Mouse (Mus musculus) forebrain, embryonic 15.5 days (tissue): ENCODE measurements around the gene Vmn1r7. TPM values are rescaled to one million over a fixed set of nuclear protein-coding genes. Genes with fewer than 3 reads are reported as not detected.
"Not testable (repeated sequence)": the region's sequence is repeated elsewhere in the genome, so short reads cannot be mapped to it uniquely, and the experiment has no call there.

Experiments
- ATAC-seq: fragments of 200-750 bp; cut with Nextera tagmentation; replicated peaks from 2 replicates; pipeline ENCODE4 v1.8.0; 2017; ENCODE audit warnings: mild to moderate bottlenecking, moderate TSS enrichment, moderate library complexity
- H3K27ac ChIP-seq: fragments of 300-500 bp; sonication (generic); replicated peaks from 2 replicates; pipeline ENCODE4 v1.5.1; 2015; ENCODE audit warnings: mild to moderate bottlenecking, inconsistent platforms
- H3K27me3 ChIP-seq: fragments of 300-500 bp; sonication (generic); 2 replicates; pipeline ENCODE4 v1.6.1; 2015; ENCODE audit warnings: inconsistent platforms
- H3K36me3 ChIP-seq: fragments of 300-500 bp; sonication (generic); 2 replicates; pipeline ENCODE4 v1.6.1; 2015; ENCODE audit warnings: mild to moderate bottlenecking, inconsistent platforms
- H3K4me1 ChIP-seq: fragments of 300-500 bp; sonication (generic); 2 replicates; pipeline ENCODE4 v1.6.1; 2015; ENCODE audit warnings: inconsistent platforms
- H3K4me2 ChIP-seq: fragments of 300-500 bp; sonication (generic); replicated peaks from 2 replicates; pipeline ENCODE4 v1.6.1; 2015; ENCODE audit warnings: mild to moderate bottlenecking, inconsistent platforms
- H3K4me3 ChIP-seq: fragments of 300-500 bp; sonication (generic); 2 replicates; pipeline ENCODE4 v1.5.1; 2015; ENCODE audit warnings: mild to moderate bottlenecking, inconsistent platforms
- H3K9ac ChIP-seq: fragments of 300-500 bp; sonication (generic); replicated peaks from 2 replicates; pipeline ENCODE4 v1.6.1; 2015; ENCODE audit warnings: mild to moderate bottlenecking, inconsistent platforms
- H3K9me3 ChIP-seq: fragments of 300-500 bp; sonication (generic); 2 replicates; pipeline ENCODE4 v1.6.1; 2016; ENCODE audit warnings: inconsistent platforms
- WGBS: fragments of 180-500 bp; shearing (Covaris S2); methylation state at CpG from one replicate; pipeline ENCODE4 v1.1.7; 2015; ENCODE audit warnings: mixed read lengths; 5-methylcytosine and 5-hydroxymethylcytosine counted together
- polyA plus RNA-seq: library from polyadenylated mRNA; unstranded; fragments of >200 nt; fragmentation: Nextera tagmentation; extraction: Ambion mirVana; gene quantifications from 2 replicates; pipeline ENCODE4 v1.2.1, GENCODE M21; 2015

Gene Vmn1r7
- not detected in 2 replicates for polyA plus RNA-seq

GRCm38 (mm10) chr6:57025224-57025623, at the start of gene Vmn1r7:
Gene Vmn1r7, minus strand, starts transcription at chr6:57025324.
- not testable (repeated sequence) for H3K36me3 ChIP-seq, H3K27me3 ChIP-seq, H3K4me1 ChIP-seq, H3K9me3 ChIP-seq, H3K4me3 ChIP-seq, H3K4me2 ChIP-seq, H3K9ac ChIP-seq, H3K27ac ChIP-seq, ATAC-seq
- 97% methylated on average over 2 of the region's 2 CpGs for WGBS

GRCm38 (mm10) chr6:57066487-57066886, 41.4 kb upstream of the Vmn1r7 start, which contains the start of gene Vmn1r9:
Gene Vmn1r9, plus strand, starts transcription at chr6:57066787.
- ATAC-seq, result no peak
- Histone ChIP-seq H3K27ac (no peak within 1 kb of the TSS), H3K9me3 (no peaks in the 10 kb centered on the region), H3K36me3 (no peaks in the 10 kb centered on the region), H3K4me1 (no peaks in the 10 kb centered on the region), H3K9ac (no peak within 1 kb of the TSS), H3K27me3 (no peaks in the 10 kb centered on the region), H3K4me3 (no peak within 1 kb of the TSS), H3K4me2 (no peak within 1 kb of the TSS)
- WGBS, result 86% methylated on average over 2 of the region's 2 CpGs

- H3K9me3 ChIP-seq, result no peaks in the 10 kb centered on the region
- no peaks in the 10 kb centered on the region for H3K27me3 ChIP-seq
- no peak overlapping the region for H3K9ac ChIP-seq
- no peak overlapping the region for H3K27ac ChIP-seq
- no peaks in the 10 kb centered on the region for H3K36me3 ChIP-seq
- H3K4me2 ChIP-seq, result no peak overlapping the region
- H3K4me1 ChIP-seq, result no peaks in the 10 kb centered on the region
- no peak overlapping the region for H3K4me3 ChIP-seq
- no peak for ATAC-seq
These were observed 38.6 kb upstream of the Vmn1r7 start for GRCm38 (mm10) chr6:57063730-57064129.

DNA sequence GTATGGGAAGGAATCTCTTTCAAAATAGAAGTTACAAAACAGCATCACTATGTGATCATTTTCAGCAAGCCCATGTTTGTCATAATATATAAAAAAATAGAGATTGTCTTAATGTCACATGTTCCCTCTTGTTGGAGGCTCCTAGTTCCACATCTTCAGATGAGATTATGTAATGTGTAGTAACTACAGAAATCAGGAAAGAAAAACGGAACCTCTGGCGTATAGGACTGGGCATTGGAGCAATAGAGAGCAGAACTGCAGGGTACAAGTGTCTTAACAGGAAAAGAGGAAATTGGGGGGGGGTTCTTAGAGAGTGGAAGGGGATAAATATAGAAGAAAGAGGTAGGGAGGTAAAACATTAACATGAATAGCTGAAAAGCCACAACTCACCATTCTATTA, 9.6 kb upstream of the Vmn1r7 start:
- WGBS, result 83% methylated on average over 2 of the region's 2 CpGs
- no peak for ATAC-seq
- H3K9ac ChIP-seq, result no peak overlapping the region
- H3K9me3 ChIP-seq, result no peaks in the 10 kb centered on the region
- no peak overlapping the region for H3K4me3 ChIP-seq
- H3K36me3 ChIP-seq, result no peaks in the 10 kb centered on the region
- H3K4me2 ChIP-seq, result no peak overlapping the region
- no peak overlapping the region for H3K27ac ChIP-seq
- H3K4me1 ChIP-seq, result no peaks in the 10 kb centered on the region
- no peaks in the 10 kb centered on the region for H3K27me3 ChIP-seq

DNA sequence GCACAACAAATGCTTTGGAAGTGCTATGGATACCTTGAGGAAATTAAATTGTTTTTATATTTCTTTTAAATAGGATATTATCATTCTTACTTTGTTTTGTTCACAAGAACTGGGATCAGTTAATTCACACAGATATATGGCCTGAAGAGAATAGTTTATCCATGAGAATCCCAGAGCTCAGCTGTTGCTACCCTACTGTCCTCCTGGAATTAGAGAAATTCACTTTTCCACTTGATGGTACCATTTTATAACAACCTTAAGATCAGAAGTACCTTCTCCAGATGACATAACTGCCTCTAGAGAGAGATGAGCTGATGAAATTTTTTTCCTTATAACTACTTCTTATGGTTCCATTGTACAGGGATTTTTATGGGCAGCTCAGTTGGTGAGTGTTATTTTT, 6.9 kb upstream of the Vmn1r7 start, which contains the start of gene Vmn1r8:
Gene Vmn1r8 (plus strand): TSS at position 301 of the 400 bp plus-strand sequence.
- Histone ChIP-seq H3K4me1 (no peaks in the 10 kb centered on the region), H3K9ac (no peak within 1 kb of the TSS), H3K4me2 (no peak within 1 kb of the TSS), H3K27me3 (no peaks in the 10 kb centered on the region), H3K36me3 (no peaks in the 10 kb centered on the region), H3K9me3 (no peaks in the 10 kb centered on the region), H3K27ac (no peak within 1 kb of the TSS), H3K4me3 (no peak within 1 kb of the TSS)
- ATAC-seq, result no peak

GRCm38 (mm10) chr6:56996943-56997342, 28.2 kb downstream of the Vmn1r7 start, which contains the start of gene Vmn1r6:
Gene Vmn1r6, plus strand, starts transcription at chr6:56997243.
- Histone ChIP-seq H3K9me3 (no peaks in the 10 kb centered on the region), H3K27ac (no peak within 1 kb of the TSS), H3K4me3 (no peak within 1 kb of the TSS), H3K9ac (no peak within 1 kb of the TSS), H3K4me2 (no peak within 1 kb of the TSS), H3K4me1 (no peaks in the 10 kb centered on the region), H3K36me3 (no peaks in the 10 kb centered on the region), H3K27me3 (no peaks in the 10 kb centered on the region)
- ATAC-seq, result no peak
- WGBS, result 87% methylated on average over 2 of the region's 2 CpGs

Other genes starting within 250 kb of the Vmn1r7 start
- 36.4 and 37.9 TPM in 2 replicates for gene Kbtbd2, start 227.5 kb downstream of the Vmn1r7 start, polyA plus RNA-seq
- gene Fkbp9, start 193.3 kb downstream of the Vmn1r7 start, polyA plus RNA-seq, result 27.7 and 30.6 TPM in 2 replicates
- 150 and 159 TPM in 2 replicates for gene Nt5c3, start 101.4 kb downstream of the Vmn1r7 start, polyA plus RNA-seq
- 0.29 and 0.43 TPM in 2 replicates for gene Vmn1r4, start 101.3 kb downstream of the Vmn1r7 start, polyA plus RNA-seq
- gene Vmn1r5, start 55.1 kb downstream of the Vmn1r7 start, polyA plus RNA-seq, result not detected in 2 replicates
- gene Vmn1r6, start 28.1 kb downstream of the Vmn1r7 start, polyA plus RNA-seq, result not detected in 2 replicates
- gene Vmn1r8, start 7.0 kb upstream of the Vmn1r7 start, polyA plus RNA-seq, result not detected in 2 replicates
- gene Vmn1r9, start 41.5 kb upstream of the Vmn1r7 start, polyA plus RNA-seq, result not detected in 2 replicates
- gene Vmn1r10, start 84.1 kb upstream of the Vmn1r7 start, polyA plus RNA-seq, result not detected in 2 replicates
- gene Vmn1r11, start 108.1 kb upstream of the Vmn1r7 start, polyA plus RNA-seq, result not detected in 2 replicates
- gene Vmn1r12, start 131.6 kb upstream of the Vmn1r7 start, polyA plus RNA-seq, result not detected in 2 replicates
- not detected in 2 replicates for gene Vmn1r13, start 178.0 kb upstream of the Vmn1r7 start, polyA plus RNA-seq
- gene Vmn1r14, start 206.4 kb upstream of the Vmn1r7 start, polyA plus RNA-seq, result not detected in 2 replicates
- not detected in 2 replicates for gene Vmn1r15, start 232.6 kb upstream of the Vmn1r7 start, polyA plus RNA-seq